Mouse (Mus musculus) lung, postnatal 0 days (tissue): ENCODE measurements around the gene Sf3b2. TPM values are rescaled to one million over a fixed set of nuclear protein-coding genes. Genes with fewer than 3 reads are reported as not detected.

Experiments
- ATAC-seq: fragments of 200-750 bp; cut with Nextera tagmentation; 2 replicates; pipeline ENCODE4 v1.8.0; 2017; ENCODE audit warnings: moderate library complexity
- DNase-seq: peaks from one replicate; pipeline ENCODE4 v3.0.0-alpha.2; 2016; ENCODE audit warnings: low spot score
- H3K27ac ChIP-seq: fragments of 300-500 bp; sonication (generic); 2 replicates; pipeline ENCODE4 v1.5.1; 2014; ENCODE audit warnings: antibody characterized with exemption, mild to moderate bottlenecking, low read length, mixed read lengths
- H3K27me3 ChIP-seq: fragments of 300-500 bp; sonication (generic); replicated peaks from 2 replicates; pipeline ENCODE4 v1.6.1; 2014; ENCODE audit warnings: low read length, mixed read lengths; ENCODE audit not compliant: insufficient read depth
- H3K36me3 ChIP-seq: fragments of 300-500 bp; sonication (generic); 2 replicates; pipeline ENCODE4 v1.6.1; 2014; ENCODE audit warnings: low read length, mixed read lengths; ENCODE audit not compliant: insufficient read depth
- H3K4me1 ChIP-seq: fragments of 300-500 bp; sonication (generic); 2 replicates; pipeline ENCODE4 v1.6.1; 2014; ENCODE audit warnings: antibody characterized with exemption, low read depth, low read length, mixed read lengths; ENCODE audit not compliant: insufficient read depth
- H3K4me2 ChIP-seq: fragments of 300-500 bp; sonication (generic); replicated peaks from 2 replicates; pipeline ENCODE4 v1.6.1; 2014; ENCODE audit warnings: low read depth, mild to moderate bottlenecking, low read length, moderate library complexity, mixed read lengths
- H3K4me3 ChIP-seq: fragments of 300-500 bp; sonication (generic); 2 replicates; pipeline ENCODE4 v1.5.1; 2014; ENCODE audit warnings: low read depth, low read length
- H3K9ac ChIP-seq: fragments of 300-500 bp; sonication (generic); replicated peaks from 2 replicates; pipeline ENCODE4 v1.6.1; 2014; ENCODE audit warnings: low read depth, mild to moderate bottlenecking
- H3K9me3 ChIP-seq: fragments of 300-500 bp; sonication (generic); 2 replicates; pipeline ENCODE4 v1.6.1; 2016; ENCODE audit warnings: low read length, mixed read lengths
- CTCF ChIP-seq: IDR thresholded peaks from 2 replicates; pipeline ENCODE4 v1.5.1; 2016; ENCODE audit warnings: antibody characterized with exemption, mild to moderate bottlenecking
- EP300 ChIP-seq: IDR thresholded peaks from 2 replicates; pipeline ENCODE4 v1.6.1; 2016; ENCODE audit warnings: antibody characterized with exemption, mild to moderate bottlenecking, control low read depth
- WGBS: fragments of 180-500 bp; shearing (Covaris S2); extraction: QIAGEN DNeasy Blood & Tissue Kit; methylation state at CpG from one replicate; pipeline ENCODE4 v1.1.7; 2014; 5-methylcytosine and 5-hydroxymethylcytosine counted together
- polyA plus RNA-seq: library from polyadenylated mRNA; unstranded; fragments of >200 nt; fragmentation: Nextera tagmentation; extraction: Ambion mirVana; gene quantifications from 2 replicates; pipeline ENCODE4 v1.2.1, GENCODE M21; 2015

The Sf3b2 gene
- polyA plus RNA-seq, 1 experiment from 2014 or later, result 200 TPM

- 75% methylated on average over 6 of the region's 6 CpGs for WGBS
- no peak for ATAC-seq
These were observed 5.3 kb upstream of the Sf3b2 start for GRCm38 (mm10) chr19:5300588-5300987.

DNA sequence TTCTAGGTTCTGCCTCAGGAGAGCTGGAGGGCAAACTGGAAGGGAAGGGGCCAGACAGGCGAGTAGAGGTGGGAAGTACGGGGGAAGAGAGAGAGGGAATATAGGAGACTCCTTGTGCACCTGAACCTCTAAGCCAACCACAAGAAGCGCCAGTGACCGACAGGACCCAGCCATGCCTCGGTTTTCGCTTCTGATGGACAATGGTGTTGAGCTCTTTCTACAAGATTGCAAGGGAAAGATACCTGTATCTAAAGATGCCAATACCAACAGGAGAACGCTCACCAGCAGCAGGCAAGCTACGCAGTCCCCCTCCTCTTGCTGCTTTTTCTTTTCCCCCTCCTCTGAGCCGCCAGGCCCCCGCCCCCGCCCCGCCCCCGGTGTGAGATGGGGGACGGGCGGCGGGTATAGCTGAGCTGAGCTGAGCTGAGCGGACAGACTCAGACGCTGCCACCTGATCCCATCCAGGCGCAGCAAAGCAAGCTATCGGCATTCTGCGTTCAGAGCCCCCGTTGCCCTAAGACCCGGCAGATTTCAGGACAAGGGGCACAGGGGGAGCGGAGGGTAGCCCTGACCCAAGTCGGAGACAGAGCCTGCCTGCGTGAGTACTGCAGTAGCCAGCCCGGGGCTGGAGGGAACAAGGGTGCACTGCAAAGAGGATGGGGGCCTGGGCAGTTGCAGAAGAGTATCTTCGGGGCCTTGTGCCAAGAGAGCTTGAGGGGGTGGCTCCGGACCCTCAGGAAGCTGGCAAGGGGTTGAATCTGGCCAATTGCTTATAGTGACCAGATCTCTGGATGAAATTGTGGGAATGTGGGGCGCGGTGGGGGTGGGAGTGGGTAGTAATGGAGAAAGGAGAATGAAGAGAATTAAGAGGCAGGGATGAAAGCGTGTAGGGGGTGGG lies 2.9 kb upstream of the Sf3b2 start, which contains the start of gene Gal3st3:
Gene Gal3st3, plus strand, starts transcription at position 429 of the 898 bp plus-strand sequence.
- no peak for ATAC-seq

More at GRCm38 (mm10) chr19:5300588-5300987, 5.3 kb upstream of the Sf3b2 start:
- no peaks in the 10 kb centered on the region for H3K27me3 ChIP-seq
- H3K27ac ChIP-seq, result no peak overlapping the region
- no peaks in the 10 kb centered on the region for H3K36me3 ChIP-seq
- H3K4me3 ChIP-seq, result no peak overlapping the region
- DNase-seq, result no peak
- no peak overlapping the region for H3K9ac ChIP-seq
- TF ChIP-seq EP300, result no peak
- TF ChIP-seq CTCF, result no peak
- peaks cover 8% of the 10 kb centered on the region; the same call in 1 of the 2 replicates for H3K4me1 ChIP-seq
- H3K9me3 ChIP-seq, result no peaks in the 10 kb centered on the region
- H3K4me2 ChIP-seq, result no peak overlapping the region

GRCm38 (mm10) chr19:5296630-5297029 lies 1.4 kb upstream of the Sf3b2 start:
- Histone ChIP-seq H3K9ac (no peak overlapping the region), H3K27me3 (no peaks in the 10 kb centered on the region), H3K27ac (no peak overlapping the region), H3K9me3 (no peaks in the 10 kb centered on the region), H3K36me3 (peaks cover 8% of the 10 kb centered on the region), H3K4me3 (no peak overlapping the region), H3K4me2 (no peak overlapping the region), H3K4me1 (peaks cover 17% of the 10 kb centered on the region; the same call in 1 of the 2 replicates)
- no peak for DNase-seq
- ATAC-seq, result no peak
- 38% methylated on average over 5 of the region's 5 CpGs for WGBS
- TF ChIP-seq EP300 (no peak), CTCF (no peak)

More for the DNA sequence above, 2.9 kb upstream of the Sf3b2 start, which contains the start of gene Gal3st3:
- Histone ChIP-seq H3K9me3 (no peaks in the 10 kb centered on the region), H3K36me3 (0 out of 2 replicates have a peak, but pooled peaks cover under 1% of the 10 kb centered on the region), H3K4me2 (peak within 1 kb of the TSS; percentile 53), H3K27ac (no peak within 1 kb of the TSS), H3K4me3 (peak within 1 kb of the TSS; percentile 17; the same call in 1 of the 2 replicates), H3K9ac (peak within 1 kb of the TSS; percentile 32), H3K27me3 (no peaks in the 10 kb centered on the region), H3K4me1 (peaks cover 17% of the 10 kb centered on the region; the same call in 1 of the 2 replicates)
- DNase-seq, result no peak
- WGBS, result 11% methylated on average over 28 of the region's 32 CpGs
- TF ChIP-seq CTCF (no peak), EP300 (no peak)

DNA sequence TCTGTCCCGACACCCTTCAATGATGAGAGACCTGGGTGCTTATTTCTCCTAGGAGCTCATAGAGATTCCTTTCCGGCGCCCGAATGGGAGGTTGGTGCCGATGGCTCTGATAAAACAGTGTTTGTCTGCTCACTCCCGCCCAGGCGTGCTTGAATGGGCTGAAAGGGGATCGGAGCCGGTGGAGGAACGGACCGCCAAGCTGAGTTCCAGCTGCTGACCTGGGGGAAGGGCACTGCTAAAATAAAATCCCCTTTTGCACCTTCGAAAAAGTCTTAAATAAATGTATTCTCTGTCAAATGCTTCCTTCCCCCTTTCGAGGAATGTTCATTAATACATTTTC lies 451 bp upstream of the Sf3b2 start:
- WGBS, result 6% methylated on average over 13 of the region's 13 CpGs
- peak overlapping the region; percentile 68 for H3K4me3 ChIP-seq
- peak; percentile 23 for ATAC-seq

GRCm38 (mm10) chr19:5278381-5278780 lies 16.9 kb downstream of the Sf3b2 start:
- Histone ChIP-seq H3K9me3 (no peaks in the 10 kb centered on the region), H3K4me1 (peaks cover 4% of the 10 kb centered on the region; the same call in 1 of the 2 replicates), H3K9ac (no peak overlapping the region), H3K27ac (no peak overlapping the region), H3K36me3 (peaks cover 29% of the 10 kb centered on the region), H3K4me2 (no peak overlapping the region), H3K27me3 (no peaks in the 10 kb centered on the region), H3K4me3 (no peak overlapping the region)
- 61% methylated on average over 8 of the region's 8 CpGs for WGBS
- TF ChIP-seq CTCF, result no peak
- no peak for TF ChIP-seq EP300
- ATAC-seq (peak; percentile 64), DNase-seq (peak; percentile 63)

More for the DNA sequence above, 451 bp upstream of the Sf3b2 start:
- H3K27me3 ChIP-seq, result no peaks in the 10 kb centered on the region
- no peak for TF ChIP-seq CTCF
- 0 out of 2 replicates have a peak, but pooled peaks have one; percentile 7 for TF ChIP-seq EP300
- no peaks in the 10 kb centered on the region for H3K9me3 ChIP-seq
- H3K4me2 ChIP-seq, result peak overlapping the region; percentile 66
- DNase-seq, result no peak
- H3K9ac ChIP-seq, result 0 out of 2 replicates have a peak overlapping the region, but pooled peaks have one; percentile 41
- peaks cover 13% of the 10 kb centered on the region for H3K36me3 ChIP-seq
- H3K4me1 ChIP-seq, result peaks cover 17% of the 10 kb centered on the region; the same call in 1 of the 2 replicates
- peak overlapping the region; percentile 65 for H3K27ac ChIP-seq

GRCm38 (mm10) chr19:5277140-5277539 lies 18.1 kb downstream of the Sf3b2 start:
- peaks cover 4% of the 10 kb centered on the region; the same call in 1 of the 2 replicates for H3K4me1 ChIP-seq
- peaks cover 24% of the 10 kb centered on the region for H3K36me3 ChIP-seq
- TF ChIP-seq CTCF, result peak; percentile 53
- TF ChIP-seq EP300, result no peak
- H3K4me2 ChIP-seq, result no peak overlapping the region
- DNase-seq, result no peak
- no peaks in the 10 kb centered on the region for H3K27me3 ChIP-seq
- H3K4me3 ChIP-seq, result no peak overlapping the region
- H3K9ac ChIP-seq, result no peak overlapping the region
- ATAC-seq, result no peak
- no peaks in the 10 kb centered on the region for H3K9me3 ChIP-seq
- no peak overlapping the region for H3K27ac ChIP-seq
- 98% methylated on average over 3 of the region's 3 CpGs for WGBS
